In genomic region chr8:110831956-110832355, GRCm38 (mm10) we compare ENCODE assay signal across 22 mouse cellular contexts. TPM values are rescaled to one million over a fixed set of nuclear protein-coding genes. Genes with fewer than 3 reads are reported as not detected.
"Had no signal": no experiment of that assay in that cellular context is flagged by ENCODE, and none has a peak within 500 bp of the region (broad histone marks: within the 10 kb centered on the region; RNA-seq: fewer than 3 reads in every experiment).

No protein-coding gene starts in this region.

- H3K27ac ChIP-seq: kidney, postnatal 0 days; limb, embryonic 10.5 days; limb, embryonic 13.5 days; liver, embryonic 12.5 days; liver, embryonic 15.5 days; lung, embryonic 15.5 days; midbrain, embryonic 12.5 days; neural tube, embryonic 13.5 days; stomach, embryonic 15.5 days had no signal

- ATAC-seq: liver, embryonic 12.5 days; midbrain, embryonic 16.5 days had no signal

- H3K4me3 ChIP-seq: limb, embryonic 10.5 days; limb, embryonic 13.5 days; liver, embryonic 12.5 days; liver, embryonic 15.5 days; lung, embryonic 15.5 days; midbrain, embryonic 12.5 days; myocyte; neural tube, embryonic 13.5 days; stomach, embryonic 15.5 days had no signal

- H3K4me2 ChIP-seq: limb, embryonic 13.5 days; liver, embryonic 12.5 days; liver, embryonic 15.5 days; lung, embryonic 15.5 days; midbrain, embryonic 12.5 days; neural tube, embryonic 13.5 days; stomach, embryonic 15.5 days had no signal

- DNase-seq: kidney, adult 18-20 months; kidney, postnatal 25 days; layer of hippocampus, adult 9-11 months; liver; lung, adult 18-20 months; lung, postnatal 10 days; lung, postnatal 4 days; retina, postnatal 1 day; right cerebral cortex, postnatal 25 days; spleen, adult 18-20 months; thymus, postnatal 25 days had no signal

- H3K4me1 ChIP-seq: limb, embryonic 10.5 days; limb, embryonic 13.5 days; liver, embryonic 12.5 days; liver, embryonic 15.5 days; lung, embryonic 15.5 days; midbrain, embryonic 12.5 days; neural tube, embryonic 13.5 days; stomach, embryonic 15.5 days had no signal

- H3K9me3 ChIP-seq: limb, embryonic 10.5 days; limb, embryonic 13.5 days; liver, embryonic 12.5 days; liver, embryonic 15.5 days; lung, embryonic 15.5 days; midbrain, embryonic 12.5 days; neural tube, embryonic 13.5 days; stomach, embryonic 15.5 days had no signal

- H3K9ac ChIP-seq: limb, embryonic 13.5 days; liver, embryonic 12.5 days; liver, embryonic 15.5 days; lung, embryonic 15.5 days; midbrain, embryonic 12.5 days; neural tube, embryonic 13.5 days; stomach, embryonic 15.5 days had no signal

- H3K27me3 ChIP-seq: limb, embryonic 13.5 days; liver, embryonic 12.5 days; liver, embryonic 15.5 days; lung, embryonic 15.5 days; midbrain, embryonic 12.5 days; neural tube, embryonic 13.5 days; stomach, embryonic 15.5 days had no signal

RNA-seq across cellular contexts. Expression of gene Il34, which starts 26.2 kb away (rescaled TPM):
- polyA plus RNA-seq: liver, embryonic 12.5 days had no signal
